Mouse (Mus musculus): ENCODE data around the gene B3gat3. TPM values are rescaled to one million over a fixed set of nuclear protein-coding genes. Genes with fewer than 3 reads are reported as not detected.
"Not testable (repeated sequence)": the region's sequence is repeated elsewhere in the genome, so short reads cannot be mapped to it uniquely, and the experiment has no call there.

B3gat3 gene
- polyA plus RNA-seq, 1 experiment from 2014 or later = 54.6 TPM

DNA sequence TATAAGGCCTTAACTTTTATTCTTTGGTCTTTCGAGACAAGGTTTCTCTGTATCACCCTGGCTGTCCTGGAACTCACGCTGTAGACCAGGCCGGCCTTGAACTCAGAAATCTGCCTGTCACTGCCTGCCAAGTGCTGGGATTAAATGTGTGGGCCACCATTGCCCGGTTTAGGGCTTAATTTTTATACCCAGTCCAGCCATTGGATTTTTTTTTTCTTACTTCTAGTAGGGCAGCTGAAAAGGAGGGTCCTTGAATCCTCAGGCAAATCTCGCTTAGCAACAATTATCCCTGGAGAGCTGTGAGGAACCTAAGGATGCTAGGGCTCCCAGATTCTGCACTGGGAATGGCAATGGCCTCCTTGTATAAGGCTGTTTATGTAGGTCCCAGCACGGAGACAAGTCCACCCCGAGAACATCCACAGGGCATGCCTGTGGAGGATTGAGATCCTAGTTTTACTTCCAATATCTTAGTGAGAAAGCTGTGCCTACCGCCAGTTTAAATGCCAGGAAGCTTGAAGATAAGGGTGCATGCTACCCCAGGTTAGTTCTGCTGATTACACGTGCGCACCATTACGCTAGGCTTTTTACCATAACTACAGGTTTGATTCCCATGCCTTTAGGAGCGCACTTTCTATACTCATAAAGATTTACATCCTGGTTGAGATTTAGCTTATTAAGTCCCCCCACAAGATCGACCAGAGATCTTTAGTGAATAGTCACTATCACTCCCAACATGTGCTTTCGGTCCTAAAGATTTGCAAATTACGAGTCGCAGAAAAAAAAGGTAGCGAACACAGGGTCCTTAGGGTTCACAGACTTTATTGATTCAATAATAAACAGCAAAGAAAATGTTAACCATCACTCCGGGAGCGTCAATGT is 32.4 kb upstream of the B3gat3 start:
- Histone ChIP-seq H3K4me2 (peak overlapping the region; percentile 67), H3K4me3 (peak overlapping the region; percentile 71), H3K4me1 (peaks cover 17% of the 10 kb centered on the region), H3K27me3 (no peaks in the 10 kb centered on the region), H3K9me3 (no peaks in the 10 kb centered on the region), H3K9ac (peak overlapping the region; percentile 93), H3K27ac (peak overlapping the region; percentile 91), H3K36me3 (peaks cover 16% of the 10 kb centered on the region)
- ATAC-seq (ENCODE audit: insufficient number of reproducible peaks, insufficient read depth, low FRiP score, low TSS enrichment, low read depth) = no peak
- 14% methylated on average over 19 of the region's 19 CpGs for WGBS

- H3K4me3 ChIP-seq = peak within 1 kb of the TSS; percentile 71
- H3K4me1 ChIP-seq = peaks cover 22% of the 10 kb centered on the region
- no peaks in the 10 kb centered on the region for H3K27me3 ChIP-seq
- under 1% methylated on average over 58 of the region's 58 CpGs for WGBS
- peak within 1 kb of the TSS; percentile 93 for H3K9ac ChIP-seq
- H3K4me2 ChIP-seq = peak within 1 kb of the TSS; percentile 67
- peaks cover 16% of the 10 kb centered on the region for H3K36me3 ChIP-seq
- H3K27ac ChIP-seq = peak within 1 kb of the TSS; percentile 91
- ATAC-seq (ENCODE audit: insufficient number of reproducible peaks, insufficient read depth, low FRiP score, low TSS enrichment, low read depth) = peak; percentile 92
- no peaks in the 10 kb centered on the region for H3K9me3 ChIP-seq
Measured at GRCm38 (mm10) chr19:8888511-8889385, 31.4 kb upstream of the B3gat3 start, which contains the start of the genes 1810009A15Rik and Gm49416. 1810009A15Rik (plus strand) TSS chr19:8888853. Gm49416 (plus strand) TSS chr19:8888926.

DNA sequence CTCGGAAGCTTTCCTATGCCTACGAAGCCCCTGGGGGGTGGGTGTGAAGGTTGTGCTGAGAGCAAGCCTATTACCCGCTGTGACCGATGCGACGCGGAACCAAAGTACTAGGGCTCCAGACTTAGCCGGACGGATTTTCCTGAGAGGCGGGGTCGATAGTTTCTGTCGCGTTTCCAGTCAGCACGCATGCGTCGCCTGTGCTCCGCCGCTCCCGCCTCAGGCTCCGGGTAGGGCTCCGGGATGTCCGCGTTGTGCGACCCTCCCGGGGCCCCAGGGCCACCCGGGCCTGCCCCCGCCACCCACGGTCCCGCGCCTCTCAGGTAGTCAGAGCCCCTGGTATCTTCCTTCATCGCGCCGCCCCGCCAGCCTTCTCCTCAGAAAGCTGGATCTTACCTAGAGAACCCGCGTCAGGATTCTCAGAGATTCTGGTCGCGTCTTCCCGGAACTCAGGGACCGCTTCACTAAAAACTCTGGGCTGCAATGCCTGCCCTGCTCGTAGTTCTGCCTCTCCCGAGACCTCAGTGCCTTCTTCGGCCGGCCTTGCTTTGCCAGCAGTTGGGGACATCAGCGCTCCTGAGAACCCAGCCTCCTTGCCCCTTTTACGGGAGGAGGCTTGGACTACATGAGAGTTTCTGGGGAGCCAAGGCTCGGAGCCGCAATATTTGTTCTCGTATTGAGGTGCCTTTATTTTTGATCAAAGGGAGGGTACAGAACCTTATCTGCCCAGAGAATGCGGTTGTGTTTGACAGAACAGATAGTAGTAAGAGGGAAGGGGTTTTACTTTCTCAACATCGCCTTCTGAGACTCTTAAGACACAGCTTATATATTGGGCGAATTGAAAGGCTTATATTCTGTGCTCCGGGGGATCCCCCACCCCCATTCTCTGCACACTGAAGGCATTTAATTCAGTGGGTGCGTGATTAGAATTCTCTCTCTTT is 27.1 kb upstream of the B3gat3 start, which contains the start of gene Ints5:
Ints5 (plus strand) TSS at position 177 of the 938 bp plus-strand sequence.
- Histone ChIP-seq H3K4me2 (peak within 1 kb of the TSS; percentile 82), H3K36me3 (peaks cover 43% of the 10 kb centered on the region), H3K4me1 (peaks cover 37% of the 10 kb centered on the region), H3K27me3 (no peaks in the 10 kb centered on the region), H3K9ac (peak within 1 kb of the TSS; percentile 95), H3K4me3 (peak within 1 kb of the TSS; percentile 84), H3K27ac (peak within 1 kb of the TSS; percentile 84), H3K9me3 (no peaks in the 10 kb centered on the region)
- WGBS = 3% methylated on average over 54 of the region's 54 CpGs
- peak; percentile 60 for ATAC-seq (ENCODE audit: insufficient number of reproducible peaks, insufficient read depth, low FRiP score, low TSS enrichment, low read depth)

GRCm38 (mm10) chr19:8895397-8895960 is 24.7 kb upstream of the B3gat3 start:
- Histone ChIP-seq H3K4me3 (no peak overlapping the region), H3K4me2 (no peak overlapping the region)
- WGBS = 89% methylated on average over 9 of the region's 9 CpGs

DNA sequence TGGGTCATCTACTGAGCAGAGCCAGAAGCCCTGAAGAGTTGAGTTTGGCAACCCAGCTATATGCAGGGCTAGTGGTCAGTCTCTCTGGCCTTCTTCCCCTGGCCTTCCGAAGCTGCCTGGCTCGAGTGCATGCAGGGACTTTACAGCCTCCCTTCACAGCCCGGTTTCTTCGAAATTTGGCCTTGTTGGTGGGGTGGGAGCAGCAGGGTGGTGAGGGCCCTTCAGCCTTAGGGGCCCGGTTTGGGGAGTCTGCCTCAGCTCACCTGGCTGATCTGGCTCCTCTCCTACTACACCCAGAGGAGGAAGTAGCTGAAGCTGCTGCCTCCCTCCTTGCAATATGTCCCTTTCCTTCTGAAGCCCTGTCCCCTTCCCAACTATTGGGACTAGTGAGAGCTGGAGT is 23.9 kb upstream of the B3gat3 start:
- 91% methylated on average over 5 of the region's 5 CpGs for WGBS
- Histone ChIP-seq H3K4me3 (0 out of 2 replicates have a peak overlapping the region, but pooled peaks have one; percentile 93), H3K36me3 (peaks cover 34% of the 10 kb centered on the region), H3K4me1 (peaks cover 39% of the 10 kb centered on the region), H3K9ac (peak overlapping the region; percentile 74)
- H3K9me3 ChIP-seq; H3K4me2 ChIP-seq; H3K27me3 ChIP-seq; H3K27ac ChIP-seq; ATAC-seq (ENCODE audit: insufficient number of reproducible peaks, insufficient read depth, low FRiP score, low TSS enrichment, low read depth): not testable (repeated sequence)

More at GRCm38 (mm10) chr19:8895397-8895960, 24.7 kb upstream of the B3gat3 start:
- ATAC-seq (ENCODE audit: insufficient number of reproducible peaks, insufficient read depth, low FRiP score, low TSS enrichment, low read depth) = no peak
- H3K9ac ChIP-seq = no peak overlapping the region
- no peak overlapping the region for H3K27ac ChIP-seq
- no peaks in the 10 kb centered on the region for H3K9me3 ChIP-seq
- peaks cover 40% of the 10 kb centered on the region for H3K36me3 ChIP-seq
- H3K27me3 ChIP-seq = no peaks in the 10 kb centered on the region
- peaks cover 39% of the 10 kb centered on the region for H3K4me1 ChIP-seq

DNA sequence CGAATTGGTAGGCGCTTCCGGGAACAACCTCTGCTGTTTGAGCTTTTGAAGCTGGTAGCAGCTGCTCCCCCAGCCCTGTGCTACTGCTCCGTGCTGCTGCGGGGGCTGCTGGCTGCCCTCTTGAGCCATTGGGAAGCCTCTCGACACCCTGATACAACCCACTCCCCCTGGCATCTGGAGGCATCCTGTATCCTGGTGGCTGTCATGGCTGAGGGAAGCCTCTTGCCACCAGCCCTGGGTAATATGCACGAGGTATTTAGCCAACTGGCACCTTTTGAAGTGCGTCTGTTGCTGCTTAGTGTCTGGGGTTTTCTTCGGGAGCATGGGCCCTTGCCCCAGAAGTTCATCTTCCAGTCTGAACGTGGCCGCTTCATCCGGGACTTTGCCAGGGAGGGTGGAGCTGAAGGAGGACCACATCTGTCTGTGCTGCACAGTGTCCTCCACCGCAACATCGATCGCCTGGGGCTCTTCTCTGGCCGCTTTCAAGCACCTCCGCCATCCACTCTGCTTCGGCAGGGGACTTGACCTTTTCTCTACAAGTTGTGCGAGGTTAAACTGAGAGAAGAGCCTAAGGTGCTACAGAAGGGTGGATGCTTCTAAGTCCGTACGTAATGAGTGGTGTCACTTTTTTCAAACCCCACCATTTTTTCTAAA is 22.8 kb upstream of the B3gat3 start:
- peak overlapping the region; percentile 84 for H3K4me2 ChIP-seq
- peak overlapping the region; percentile 90 for H3K27ac ChIP-seq
- H3K9me3 ChIP-seq, H3K27me3 ChIP-seq: not testable (repeated sequence)
- ATAC-seq (ENCODE audit: insufficient number of reproducible peaks, insufficient read depth, low FRiP score, low TSS enrichment, low read depth) = peak; percentile 23; the same call in 1 of the 2 replicates
- peaks cover 33% of the 10 kb centered on the region for H3K36me3 ChIP-seq
- H3K9ac ChIP-seq = peak overlapping the region; percentile 74
- H3K4me3 ChIP-seq = peak overlapping the region; percentile 93
- peaks cover 39% of the 10 kb centered on the region for H3K4me1 ChIP-seq
- 21% methylated on average over 21 of the region's 21 CpGs for WGBS

DNA sequence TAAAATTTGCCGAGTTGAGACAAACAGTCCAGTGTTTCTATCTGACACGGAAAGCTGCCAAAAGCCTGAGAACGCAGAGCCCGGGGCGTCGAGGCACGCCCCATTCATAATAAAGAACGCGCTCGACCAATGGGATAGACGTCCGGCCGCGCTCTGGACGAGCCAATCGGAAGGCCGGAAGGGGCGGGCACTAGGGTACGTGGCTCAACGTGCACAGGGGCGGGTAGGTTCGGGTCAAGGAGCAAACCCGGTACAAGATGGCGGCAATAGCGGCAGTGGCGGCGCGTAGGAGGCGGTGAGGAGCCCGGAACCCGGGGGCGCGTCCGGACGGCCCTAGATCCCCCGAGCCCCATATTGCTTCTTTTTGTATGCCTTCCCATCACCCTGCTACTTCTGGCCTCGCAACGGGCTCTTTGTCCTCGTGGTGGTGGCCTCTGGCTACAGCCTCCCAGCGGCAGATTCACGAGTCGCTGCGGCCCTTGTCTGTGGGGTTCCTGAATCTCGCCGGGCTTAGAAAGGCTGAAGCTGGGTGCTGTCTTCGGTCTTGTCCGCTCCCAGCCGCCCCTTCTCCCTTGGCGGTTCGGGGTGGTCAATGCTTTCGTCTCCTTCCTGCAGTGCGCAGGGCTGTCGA is 22.2 kb upstream of the B3gat3 start, which contains the start of gene Ganab:
Ganab (plus strand) TSS at position 207 of the 631 bp plus-strand sequence.
- Histone ChIP-seq H3K4me3 (peak within 1 kb of the TSS; percentile 93), H3K27me3 (no peaks in the 10 kb centered on the region), H3K4me2 (peak within 1 kb of the TSS; percentile 84), H3K4me1 (peaks cover 39% of the 10 kb centered on the region), H3K9ac (peak within 1 kb of the TSS; percentile 96), H3K36me3 (peaks cover 37% of the 10 kb centered on the region), H3K27ac (peak within 1 kb of the TSS; percentile 90), H3K9me3 (no peaks in the 10 kb centered on the region)
- under 1% methylated on average over 53 of the region's 53 CpGs for WGBS
- peak; percentile 98 for ATAC-seq (ENCODE audit: insufficient number of reproducible peaks, insufficient read depth, low FRiP score, low TSS enrichment, low read depth)

- Histone ChIP-seq H3K9ac (peak overlapping the region; percentile 96), H3K27ac (peak overlapping the region; percentile 90), H3K36me3 (peaks cover 43% of the 10 kb centered on the region), H3K4me3 (peak overlapping the region; percentile 93), H3K27me3 (no peaks in the 10 kb centered on the region), H3K4me2 (peak overlapping the region; percentile 84), H3K4me1 (peaks cover 37% of the 10 kb centered on the region), H3K9me3 (no peaks in the 10 kb centered on the region)
- WGBS = 11% methylated on average over 13 of the region's 13 CpGs
- ATAC-seq (ENCODE audit: insufficient number of reproducible peaks, insufficient read depth, low FRiP score, low TSS enrichment, low read depth) = no peak
Measured at GRCm38 (mm10) chr19:8898576-8898975, 21.6 kb upstream of the B3gat3 start.

GRCm38 (mm10) chr19:8899079-8899478 is 21.1 kb upstream of the B3gat3 start:
- peak overlapping the region; percentile 84 for H3K4me2 ChIP-seq
- H3K36me3 ChIP-seq = peaks cover 47% of the 10 kb centered on the region
- H3K4me1 ChIP-seq = peaks cover 32% of the 10 kb centered on the region
- ATAC-seq (ENCODE audit: insufficient number of reproducible peaks, insufficient read depth, low FRiP score, low TSS enrichment, low read depth) = no peak
- peak overlapping the region; percentile 96 for H3K9ac ChIP-seq
- H3K27ac ChIP-seq = no peak overlapping the region
- H3K4me3 ChIP-seq = peak overlapping the region; percentile 93
- H3K27me3 ChIP-seq = no peaks in the 10 kb centered on the region
- H3K9me3 ChIP-seq = no peaks in the 10 kb centered on the region
- WGBS = 56% methylated on average over 3 of the region's 3 CpGs

Data from embryonic facial prominence, embryonic 13.5 days (tissue).